Mouse (Mus musculus) CH12.LX (cell line): ENCODE measurements around the gene Setd5.

ENCODE experiments used
- CHD1 ChIP-seq: IDR thresholded peaks from 2 replicates; pipeline ENCODE4 v1.6.1; 2012; ENCODE audit warnings: low read depth, low read length, improper control_type of control experiment, inconsistent platforms
- CHD2 ChIP-seq: IDR thresholded peaks from 2 replicates; pipeline ENCODE4 v1.6.1; 2011; ENCODE audit warnings: low read length, improper control_type of control experiment
- CTCF ChIP-seq, 2 experiments: IDR thresholded peaks in 1 of 2; conservative IDR thresholded peaks in 1 of 2; 2 replicates each; pipeline ENCODE4 v1.5.1; 2011 to 2012; ENCODE audit warnings: low read depth in 2 of 2, low read length in 2 of 2, improper control_type of control experiment in 1 of 2, inconsistent platforms in 1 of 2, mild to moderate bottlenecking in 1 of 2, moderate library complexity in 1 of 2
- HCFC1 ChIP-seq: IDR thresholded peaks from 2 replicates; pipeline ENCODE4 v1.6.1; 2012; ENCODE audit warnings: low read depth, mild to moderate bottlenecking, inconsistent platforms, low read length, improper control_type of control experiment
- MAX ChIP-seq: IDR thresholded peaks from 2 replicates; pipeline ENCODE4 v1.6.1; 2011; ENCODE audit warnings: low read length, improper control_type of control experiment
- MXI1 ChIP-seq: IDR thresholded peaks from 2 replicates; pipeline ENCODE4 v1.6.1; 2011; ENCODE audit warnings: mild to moderate bottlenecking, low read depth, low read length, improper control_type of control experiment
- MYC ChIP-seq: IDR thresholded peaks from 2 replicates; pipeline ENCODE4 v1.6.1; 2011; ENCODE audit warnings: low read depth, mild to moderate bottlenecking, improper control_type of control experiment, low read length
- POLR2A ChIP-seq: IDR thresholded peaks from 2 replicates; pipeline ENCODE4 v1.6.1; 2011; ENCODE audit warnings: low read depth, mild to moderate bottlenecking, improper control_type of control experiment, low read length
- SIN3A ChIP-seq: IDR thresholded peaks from 2 replicates; pipeline ENCODE4 v1.6.1; 2012; ENCODE audit warnings: low read length, improper control_type of control experiment, inconsistent platforms
- SMC3 ChIP-seq: IDR thresholded peaks from 2 replicates; pipeline ENCODE4 v1.6.1; 2011; ENCODE audit warnings: low read depth, low read length, improper control_type of control experiment
- USF2 ChIP-seq: conservative IDR thresholded peaks from 2 replicates; pipeline ENCODE4 v1.6.1; 2011; ENCODE audit warnings: low read depth, low read length, improper control_type of control experiment

DNA sequence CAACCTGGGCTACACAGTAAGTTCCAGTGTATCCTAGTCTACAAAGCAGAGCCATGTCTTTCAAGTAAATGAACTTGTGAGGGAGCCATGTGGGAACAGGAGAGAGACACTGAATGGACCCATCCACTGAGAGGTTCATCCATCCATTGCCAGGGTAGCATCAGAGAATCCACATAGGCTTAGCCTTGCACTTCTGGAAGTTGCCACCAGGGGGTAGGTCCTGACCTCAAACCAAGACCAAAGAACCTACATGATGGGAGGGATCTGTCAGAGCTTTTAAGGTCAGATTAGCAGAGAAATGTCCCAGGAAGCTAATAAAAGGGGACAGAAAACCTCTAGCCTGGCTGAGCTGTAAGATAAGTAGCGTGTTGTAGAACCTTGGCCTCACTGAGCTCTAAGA lies 95.4 kb downstream of the Setd5 start:
- no peak for TF ChIP-seq MAX
- peak; percentile 90 to 94 for TF ChIP-seq CTCF (conservative IDR thresholded peaks at IDR 0.05 in 1 of 2, IDR thresholded peaks at IDR 0.05 in 1 of 2; ENCODE audit: low read depth in 2 of 2, low read length in 2 of 2)
- no peak for TF ChIP-seq MXI1
- no peak for TF ChIP-seq POLR2A
- TF ChIP-seq CHD2 = no peak
- TF ChIP-seq HCFC1 = no peak
- no peak for TF ChIP-seq USF2
- TF ChIP-seq SMC3 = peak; percentile 92
- TF ChIP-seq CHD1 = no peak
- TF ChIP-seq MYC = no peak
- TF ChIP-seq SIN3A = no peak
